Mouse (Mus musculus) megakaryocyte, embryonic 14.5 days (primary cell): ENCODE measurements around the gene Pgrmc1.

Experiments used
- FLI1 ChIP-seq: IDR thresholded peaks from 2 replicates; pipeline ENCODE4 v1.6.1; 2012; ENCODE audit warnings: low read length, inconsistent platforms, mixed read lengths
- GATA1 ChIP-seq: IDR thresholded peaks from 3 replicates; pipeline ENCODE4 v1.6.1; 2012; ENCODE audit warnings: mixed read lengths, low read length, inconsistent platforms, borderline replicate concordance

DNA sequence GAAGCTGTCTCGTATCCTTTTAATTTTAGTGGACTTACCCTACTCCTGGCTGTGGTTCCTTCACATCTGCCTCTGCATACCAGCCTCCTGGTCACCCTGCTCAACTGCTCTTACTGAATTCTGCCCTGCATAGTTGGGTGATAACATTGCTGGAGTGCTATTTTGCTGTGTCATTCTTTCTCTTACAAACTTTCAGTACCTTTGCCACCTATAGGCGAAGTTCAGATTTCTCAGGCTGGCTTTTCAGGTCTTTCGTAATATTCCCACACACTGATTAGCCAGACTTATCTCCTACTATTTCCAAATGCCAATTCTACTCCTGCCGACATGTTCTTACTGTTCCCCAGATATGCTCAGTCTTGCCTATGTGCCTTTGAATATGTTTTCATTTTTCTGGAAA, 6.0 kb downstream of the Pgrmc1 start:
- TF ChIP-seq GATA1 (no peak), FLI1 (no peak)
